Mouse (Mus musculus) retina, adult 2 months (tissue): ENCODE results near the gene Dennd1a.

ENCODE experiments used
- DNase-seq: peaks from one replicate; pipeline ENCODE4 v3.0.0-alpha.2; 2012; ENCODE audit warnings: low read depth, low spot score

Gene Dennd1a

DNA sequence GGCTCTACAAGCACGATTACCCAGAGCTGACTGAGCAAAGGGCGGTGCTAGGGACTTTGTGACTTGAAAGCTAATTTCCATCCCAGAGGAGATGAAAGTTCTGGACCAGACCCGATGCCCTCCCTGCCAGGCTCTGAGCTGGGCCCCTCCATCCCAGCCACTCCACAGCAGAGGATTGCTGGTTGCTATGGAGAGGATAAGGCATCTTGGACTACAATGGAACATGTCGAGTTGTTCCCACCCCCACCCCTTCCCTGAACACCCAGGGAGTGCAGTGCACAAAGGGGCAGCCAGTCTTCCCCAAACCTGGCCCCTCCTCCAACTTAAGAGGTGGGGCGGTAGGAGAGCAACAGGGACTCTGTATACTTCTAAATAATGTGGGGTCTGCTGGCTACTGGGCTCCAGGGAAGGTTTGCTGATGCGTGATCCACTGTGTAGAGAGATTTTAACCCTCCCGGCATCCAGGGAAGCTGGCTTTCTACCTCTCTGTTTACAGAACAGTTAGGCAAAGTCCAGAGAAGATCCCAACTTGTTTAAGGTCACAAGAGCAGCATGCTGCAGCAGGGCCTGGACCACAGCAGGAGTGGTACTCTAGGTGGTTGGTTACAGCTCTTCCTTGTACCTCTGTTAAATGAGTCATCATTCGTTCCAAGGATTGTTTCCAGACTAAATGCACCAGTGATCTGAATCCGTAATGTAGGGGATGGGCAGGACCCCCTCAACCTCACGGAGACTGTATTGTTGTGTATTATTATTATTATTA lies 509.1 kb downstream of the Dennd1a start:
- no peak for DNase-seq

DNA sequence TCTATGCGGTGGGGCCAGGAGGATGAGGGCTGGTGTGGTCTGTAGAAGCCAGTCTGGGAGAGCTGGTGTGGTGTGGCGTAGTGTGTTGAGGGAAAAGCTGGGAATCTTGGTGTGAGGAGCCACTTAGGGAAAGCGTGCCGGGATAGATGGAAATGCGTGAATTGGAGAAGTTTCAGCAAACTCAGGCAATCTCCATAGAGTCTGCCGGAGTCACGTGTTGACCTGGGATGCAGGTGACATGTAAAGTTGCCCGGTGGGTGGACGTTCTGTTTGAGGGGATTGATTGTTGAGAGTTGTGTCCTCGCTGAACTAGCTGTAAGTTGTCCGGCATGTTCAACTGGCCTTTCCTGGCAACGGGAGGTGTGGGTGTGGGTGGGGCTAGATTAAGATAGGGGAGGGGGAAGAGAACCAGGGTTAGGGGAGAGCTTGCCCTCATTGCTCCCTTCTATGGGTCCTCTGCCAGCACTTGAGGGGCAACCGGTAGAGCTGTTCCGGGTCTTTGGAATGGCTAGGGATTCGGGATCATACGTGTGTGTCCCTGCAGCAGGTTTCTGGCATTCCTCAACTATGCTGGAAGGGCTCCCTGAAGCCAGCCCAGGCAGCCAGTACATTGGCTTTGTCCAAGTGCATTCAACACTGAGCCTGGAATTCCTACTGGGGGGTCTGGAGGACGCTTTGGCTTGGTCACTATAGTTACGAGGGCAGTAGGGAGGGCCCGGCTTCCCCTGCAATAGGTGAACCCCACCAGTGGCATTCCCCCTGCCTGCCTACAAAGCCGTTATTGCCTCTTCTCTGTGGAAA lies 510.4 kb downstream of the Dennd1a start:
- DNase-seq: no peak

DNA sequence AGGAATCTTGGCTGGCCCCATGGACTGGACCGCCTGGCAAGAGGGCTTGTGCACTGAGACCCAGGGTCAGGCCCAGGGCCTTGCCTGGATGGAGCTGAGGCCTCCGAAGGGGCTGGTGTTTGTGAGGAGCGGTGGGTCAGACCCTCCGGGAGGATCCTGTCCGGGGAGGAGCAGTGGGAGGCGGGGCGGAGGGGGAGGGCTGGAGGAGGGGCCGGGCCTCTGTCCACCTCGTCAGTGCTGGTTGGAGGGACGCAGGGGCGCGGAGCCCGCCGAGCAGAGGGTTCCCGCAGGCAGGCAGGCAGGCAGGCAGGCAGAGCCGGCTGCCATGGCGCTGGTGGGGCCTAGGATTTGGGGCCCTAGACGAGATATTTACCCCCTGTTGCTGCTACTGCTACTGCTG lies 511.2 kb downstream of the Dennd1a start, which contains the start of gene Crb2:
TSS of gene Crb2 (plus strand) at position 234 of the 400 bp plus-strand sequence.
- DNase-seq: no peak

DNA sequence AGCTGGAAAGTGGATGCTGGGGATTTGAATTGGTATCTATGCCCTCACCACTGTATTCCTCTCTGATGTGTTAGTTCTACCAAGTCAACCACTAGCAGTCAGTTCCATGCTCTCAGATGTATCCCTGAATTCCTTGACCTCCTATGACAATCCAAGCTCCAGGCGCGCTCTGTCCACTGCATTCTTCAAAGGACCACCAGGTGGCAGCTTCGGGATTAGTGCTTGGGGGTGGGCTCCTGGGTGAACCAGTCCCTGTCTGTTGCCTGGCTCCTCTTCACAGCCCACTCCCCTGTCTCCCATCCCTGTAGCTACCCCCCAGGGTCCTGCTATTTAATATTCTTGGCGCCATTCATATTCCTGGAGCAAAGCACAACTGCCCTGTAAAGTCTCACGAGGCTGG lies 512.6 kb downstream of the Dennd1a start:
- no peak for DNase-seq

DNA sequence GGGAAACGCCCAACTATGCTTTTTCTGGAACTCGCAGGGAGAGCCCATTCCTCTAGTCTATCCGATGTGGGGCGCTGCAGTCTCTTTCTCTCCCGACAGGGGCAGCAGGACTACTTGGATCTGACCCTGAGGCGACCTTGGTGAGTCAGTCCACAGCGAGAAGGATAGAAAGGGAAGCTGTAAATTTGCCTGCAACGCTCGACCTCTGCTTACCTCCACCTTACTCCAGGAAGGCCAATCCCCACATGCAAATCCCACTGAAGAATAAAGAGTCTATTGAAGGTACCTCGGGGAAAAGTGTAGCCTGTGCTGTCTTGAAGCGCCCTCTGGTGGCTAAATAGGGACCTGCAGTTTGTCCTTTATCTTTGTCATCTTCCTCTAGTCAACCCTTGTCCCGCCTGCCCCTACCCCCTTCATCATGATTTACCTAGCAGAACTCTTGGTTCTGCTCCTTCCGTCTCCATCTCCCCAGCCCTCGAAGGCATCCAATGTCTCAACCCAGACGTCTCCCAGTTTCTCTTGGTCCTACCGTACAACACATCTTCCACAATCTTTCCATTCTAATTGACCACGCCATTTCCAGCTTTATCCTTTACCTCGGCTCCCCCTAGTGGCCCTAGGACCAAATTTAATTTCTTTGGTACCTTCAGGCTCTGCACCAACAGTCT lies 515.4 kb downstream of the Dennd1a start:
- peak; percentile 76 for DNase-seq

DNA sequence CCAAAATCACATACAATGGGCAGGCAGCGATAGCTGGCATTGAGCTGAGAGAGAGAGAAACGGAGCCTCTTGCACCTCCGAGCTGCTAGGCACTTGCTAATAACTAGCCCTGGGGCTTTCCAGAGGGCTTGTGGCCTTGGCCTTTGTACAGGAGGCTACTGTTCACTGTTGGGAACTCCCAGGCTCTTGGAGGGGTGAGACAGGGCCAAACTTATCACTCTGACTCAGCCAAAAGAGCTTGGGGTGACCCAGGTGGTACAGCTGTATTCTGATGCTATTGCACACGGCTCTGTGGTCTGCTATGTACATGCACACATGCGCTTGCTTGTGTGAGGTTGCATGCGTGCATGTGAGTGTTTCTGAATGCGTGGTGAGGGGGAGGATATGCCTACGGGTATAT lies 517.4 kb downstream of the Dennd1a start:
- DNase-seq: no peak

DNA sequence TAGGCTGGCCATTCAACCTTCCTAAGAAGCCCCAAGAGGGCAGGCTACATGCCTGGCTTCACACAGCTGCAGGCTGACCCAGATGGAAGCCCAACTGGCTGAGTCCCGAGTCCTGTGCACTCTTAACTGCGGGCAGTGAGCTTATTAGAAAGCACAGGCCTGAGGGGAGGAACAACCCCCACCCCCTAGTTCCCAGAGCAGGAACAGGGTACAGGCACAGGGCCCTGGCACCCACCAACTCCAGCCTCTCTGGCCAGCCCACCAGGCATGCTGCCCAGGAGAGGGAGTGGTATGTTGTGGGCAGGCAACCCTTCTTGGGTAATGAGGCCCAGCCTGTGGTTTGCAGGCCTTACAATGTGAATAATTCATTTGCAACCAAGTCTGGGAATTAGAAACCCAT lies 518.3 kb downstream of the Dennd1a start:
- DNase-seq: no peak

DNA sequence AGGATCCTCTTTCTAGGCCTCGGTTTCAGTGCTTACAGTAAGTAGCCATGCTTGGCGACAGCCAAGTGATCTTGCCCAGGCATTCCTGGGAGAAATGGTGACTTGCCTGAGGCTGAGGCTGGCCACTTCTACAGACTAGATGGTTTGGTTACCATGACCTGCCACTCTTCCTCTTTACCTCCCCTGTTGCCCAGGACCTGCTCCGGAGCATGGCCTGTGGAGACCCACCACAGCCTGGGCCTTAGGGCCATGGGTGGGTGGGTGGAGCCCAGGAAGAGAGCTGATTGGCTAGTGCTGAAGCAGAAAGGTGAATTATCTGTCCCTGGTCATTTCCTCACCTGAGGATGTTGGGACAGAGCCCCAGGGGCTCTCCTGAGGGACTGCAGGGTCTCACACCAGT lies 519.5 kb downstream of the Dennd1a start:
- no peak for DNase-seq

DNA sequence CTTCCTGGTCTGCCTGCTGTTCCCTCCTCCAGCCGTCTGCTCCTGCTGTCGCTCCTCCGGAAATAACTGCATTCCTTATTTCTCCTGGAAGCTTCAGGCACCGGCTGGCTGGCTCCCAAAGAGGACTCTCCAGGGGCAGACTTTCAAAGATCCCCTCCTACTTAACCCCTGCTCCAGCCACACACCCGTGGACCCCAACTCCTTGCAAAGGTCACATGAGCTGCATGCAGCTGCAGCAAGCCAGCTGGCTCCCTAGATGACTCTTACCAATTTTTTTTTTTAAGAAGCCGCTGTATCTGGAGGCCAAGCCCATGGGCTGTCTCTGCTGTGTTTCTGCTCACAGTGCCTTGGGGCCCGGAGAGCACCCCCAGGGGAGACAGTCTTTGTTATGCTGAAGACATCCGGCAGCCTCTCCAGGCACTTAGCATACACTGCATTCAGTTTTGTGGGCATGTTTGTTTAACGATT lies 520.1 kb downstream of the Dennd1a start:
- DNase-seq: no peak

DNA sequence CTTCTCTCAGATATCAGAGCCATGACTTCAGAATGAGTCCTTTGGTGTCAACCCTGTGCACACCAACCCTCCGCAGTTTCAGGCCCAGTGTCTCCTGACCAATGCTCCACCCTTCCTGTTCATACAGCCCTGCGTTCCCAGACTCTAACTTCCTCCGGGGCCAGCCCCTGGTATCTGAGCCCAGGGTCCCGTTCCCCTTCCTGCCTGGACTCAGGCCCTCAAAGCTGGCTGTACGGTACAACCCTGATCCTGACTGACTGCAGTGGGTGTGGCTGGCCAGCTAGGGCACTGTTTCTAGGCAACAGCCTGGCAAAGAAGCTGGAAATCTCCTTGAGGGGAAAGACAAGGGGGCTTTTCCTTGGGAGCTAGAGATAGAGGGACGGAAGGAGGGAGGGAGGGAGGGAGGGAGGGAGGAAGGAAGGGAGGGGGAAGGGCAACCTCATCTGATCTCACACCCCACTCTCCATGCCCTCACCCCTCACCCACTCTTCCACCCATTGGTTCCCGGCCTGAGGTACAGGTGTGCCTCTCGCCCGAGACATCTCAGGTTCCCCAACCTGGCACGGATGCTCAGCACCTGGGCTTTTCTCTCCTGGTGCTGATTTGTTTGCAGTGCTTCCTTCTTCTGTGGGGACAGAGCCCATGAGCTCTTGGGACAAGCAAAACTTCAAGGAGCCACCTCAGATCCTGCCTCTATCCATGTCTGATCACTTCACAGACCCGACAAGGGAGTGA lies 521.0 kb downstream of the Dennd1a start:
- DNase-seq: no peak

DNA sequence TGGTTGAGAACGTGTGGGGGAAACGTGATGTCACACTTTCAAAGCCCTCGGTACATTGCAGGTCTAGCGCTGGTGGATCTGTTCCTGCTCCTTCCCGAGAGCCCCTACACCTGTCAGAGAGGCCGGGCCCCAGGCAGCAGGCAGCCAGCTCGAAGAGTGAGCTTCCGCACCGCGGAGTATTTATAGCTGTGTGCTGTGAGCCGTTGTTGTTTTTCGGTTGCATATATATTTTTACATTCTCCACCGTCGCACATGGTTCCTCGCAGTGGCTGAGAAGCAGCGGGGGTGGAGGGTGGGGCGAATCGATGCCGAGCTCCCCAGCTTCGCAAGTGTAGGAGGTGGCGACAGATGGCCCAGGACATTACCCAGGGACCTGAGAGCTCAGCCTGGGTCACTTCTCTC lies 522.1 kb downstream of the Dennd1a start:
- no peak for DNase-seq

DNA sequence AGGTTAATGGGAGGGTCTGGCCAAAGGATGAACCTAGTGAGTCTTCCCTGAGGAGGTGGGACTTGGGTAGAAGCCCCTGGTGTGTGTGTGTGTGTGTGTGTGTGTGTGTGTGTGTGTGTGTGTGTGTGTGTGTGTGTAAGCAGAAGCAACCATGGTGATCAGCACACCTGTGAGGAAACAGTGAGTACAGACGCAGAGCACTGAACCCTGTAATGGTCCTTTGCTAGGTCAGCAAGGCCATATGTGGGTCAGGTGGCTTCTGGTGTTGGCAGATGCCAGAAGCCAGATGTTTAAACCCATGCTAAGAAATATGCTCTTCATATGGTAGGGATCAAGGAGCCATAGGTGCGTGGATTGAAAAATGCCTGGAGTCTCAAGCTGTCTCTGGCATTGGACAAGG lies 522.7 kb downstream of the Dennd1a start:
- DNase-seq: no peak

DNA sequence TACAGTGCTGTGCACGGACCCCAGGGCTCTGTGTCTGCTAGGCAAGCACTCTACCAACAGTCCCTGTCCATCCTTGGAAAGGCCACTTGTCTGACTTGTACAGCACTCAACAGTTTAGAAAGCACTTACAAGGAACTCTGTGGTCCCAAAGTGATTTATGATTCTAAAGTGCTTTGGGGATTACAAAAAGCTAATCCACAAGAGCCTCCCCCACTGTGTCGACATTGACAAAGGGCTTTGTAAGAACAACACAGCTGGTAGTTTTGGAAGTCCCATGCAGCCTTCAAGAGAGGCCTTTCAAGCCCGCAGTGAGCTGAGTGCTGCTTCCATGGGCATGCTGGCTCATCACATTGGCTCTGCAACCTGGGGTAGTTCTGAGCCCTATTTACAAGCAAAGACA lies 523.6 kb downstream of the Dennd1a start:
- no peak for DNase-seq

DNA sequence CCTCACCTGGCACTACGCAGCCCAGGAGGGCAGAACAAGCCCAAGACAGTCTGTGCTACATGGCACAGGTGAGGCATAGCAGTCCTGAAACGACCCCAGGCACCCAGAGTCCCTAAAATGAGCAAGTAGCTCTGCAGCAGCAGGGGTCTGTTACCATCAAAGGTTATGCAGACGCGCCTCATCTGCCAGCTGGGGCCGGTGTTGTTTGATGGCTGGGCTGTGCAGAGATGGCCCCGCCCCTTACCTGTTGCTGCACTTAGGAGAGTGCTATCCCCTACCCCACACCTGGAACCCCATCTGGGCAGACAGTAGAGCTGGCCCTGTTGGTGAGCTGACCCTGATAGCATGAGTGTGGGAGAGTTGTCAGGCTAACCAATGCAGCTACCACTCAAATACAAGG lies 526.6 kb downstream of the Dennd1a start:
- no peak for DNase-seq

DNA sequence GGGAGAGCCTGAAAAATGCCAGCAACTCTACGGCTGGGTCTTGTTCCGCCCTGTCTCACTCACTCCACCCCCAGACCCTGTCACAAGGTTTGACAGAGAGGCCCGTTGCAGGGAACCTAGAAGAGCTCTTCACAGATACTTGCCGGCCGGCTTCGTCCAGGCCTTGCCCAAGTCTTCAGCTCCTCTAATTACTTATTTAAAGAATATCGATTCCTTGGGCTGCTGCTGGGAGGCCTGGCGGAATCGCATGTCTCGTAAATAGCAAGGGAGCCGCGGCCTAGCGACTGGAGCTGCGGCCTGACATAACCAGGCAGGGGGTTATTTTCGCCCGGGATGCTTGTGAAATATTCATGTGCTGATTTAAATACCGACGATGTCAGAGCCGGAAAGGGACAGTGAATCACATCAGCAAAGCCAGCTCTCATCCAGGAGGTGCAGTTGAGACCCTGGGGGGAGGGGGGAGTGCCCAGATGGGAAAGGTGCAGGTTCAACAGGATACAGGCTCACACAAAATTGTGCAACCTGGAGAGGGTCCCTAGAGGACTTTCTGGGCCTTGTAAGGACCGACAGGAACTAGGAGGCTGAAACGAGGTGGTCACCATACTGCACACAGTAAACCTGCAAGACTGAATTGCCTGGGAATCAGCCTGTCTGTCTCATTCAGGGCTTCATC lies 528.7 kb downstream of the Dennd1a start:
- no peak for DNase-seq

DNA sequence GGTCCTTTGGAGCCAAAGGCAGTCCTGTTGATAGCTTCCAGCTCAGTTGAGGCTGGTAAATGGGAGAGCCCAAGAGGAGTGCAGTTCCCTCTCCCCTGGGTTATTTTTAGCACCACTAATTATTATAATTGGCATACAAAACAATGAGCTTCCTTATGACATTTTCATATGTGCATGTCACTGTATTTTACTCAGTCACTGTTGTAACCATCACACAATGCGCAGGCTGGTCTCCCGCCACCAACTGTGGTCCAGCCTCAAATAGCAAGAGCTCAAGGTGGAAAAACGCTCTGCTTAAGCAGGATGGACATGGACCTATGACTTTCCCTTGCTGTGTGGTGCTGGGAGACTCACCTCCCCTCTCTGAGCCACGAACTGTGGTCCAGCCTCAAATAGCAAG lies 529.4 kb downstream of the Dennd1a start:
- DNase-seq: no peak

DNA sequence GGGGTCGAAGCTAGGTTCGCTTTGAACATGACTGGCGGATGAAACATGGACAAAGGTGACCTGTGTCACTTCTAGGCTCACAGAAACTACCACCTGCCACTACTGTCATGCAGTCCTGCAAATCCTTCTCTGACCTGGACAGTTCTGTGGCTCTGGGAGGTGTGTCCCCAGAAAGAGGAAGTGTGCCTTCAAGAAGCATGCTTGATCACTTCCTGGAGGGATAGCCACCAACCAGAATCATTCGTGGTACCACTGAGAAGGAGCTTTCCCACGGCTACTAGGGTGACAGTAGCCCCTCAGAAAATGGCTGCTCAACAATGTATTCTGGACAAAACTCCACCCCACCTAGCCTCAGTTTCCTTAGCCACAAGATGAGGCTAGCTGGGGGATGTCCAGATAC lies 530.2 kb downstream of the Dennd1a start:
- DNase-seq: no peak

DNA sequence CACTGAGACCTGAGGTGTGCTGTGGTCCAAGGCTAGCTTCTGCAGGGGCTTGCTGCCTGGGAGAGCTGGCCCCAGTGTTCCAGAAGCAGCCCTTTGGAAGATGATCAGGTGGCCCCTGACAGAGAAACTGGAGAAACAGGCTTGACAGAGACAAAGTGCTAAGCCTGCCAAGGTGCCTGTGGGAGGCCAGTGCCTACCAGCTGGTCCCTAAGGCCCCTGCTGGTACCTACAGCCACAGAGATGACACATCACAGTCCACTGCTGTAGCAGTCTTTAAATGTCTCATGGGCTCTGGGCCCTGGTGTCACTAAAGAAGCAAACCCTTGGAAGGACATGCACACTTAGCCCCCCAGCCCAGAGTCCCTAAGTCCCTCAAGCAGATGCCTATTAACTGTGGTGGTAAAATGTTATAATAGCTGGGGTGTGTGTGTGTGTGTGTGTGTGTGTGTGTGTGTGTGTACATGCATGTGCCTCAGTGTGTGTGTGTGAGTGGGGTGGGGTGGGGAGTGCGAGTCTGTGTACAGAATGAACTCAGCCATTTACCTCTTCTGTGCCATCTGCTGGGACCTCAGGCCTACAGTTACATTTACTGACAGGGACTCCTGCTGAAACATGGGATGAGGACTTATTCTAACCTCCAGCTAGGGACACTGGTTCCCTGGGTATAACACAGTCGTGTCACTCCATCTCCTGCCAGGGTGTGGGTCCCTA lies 530.8 kb downstream of the Dennd1a start:
- no peak for DNase-seq

DNA sequence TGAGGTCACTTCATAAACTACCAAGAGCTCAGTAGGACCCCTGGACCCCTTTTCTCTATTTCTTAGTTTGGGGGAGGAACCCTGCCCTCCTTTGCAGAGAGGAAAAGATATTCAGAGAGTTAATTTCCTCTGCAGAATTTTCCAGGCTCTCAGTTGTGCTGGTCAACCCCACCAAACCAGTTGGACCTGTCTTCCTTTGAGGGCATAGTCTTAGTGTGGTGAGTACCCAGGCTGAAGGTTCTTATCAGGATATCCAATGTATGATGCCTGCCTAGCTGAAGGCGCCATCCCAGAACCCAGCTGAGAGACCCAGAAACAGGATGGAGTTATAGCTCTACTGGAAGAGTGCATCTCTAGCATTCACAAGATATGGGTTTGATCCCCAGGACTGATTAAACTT lies 536.1 kb downstream of the Dennd1a start:
- DNase-seq: no peak

DNA sequence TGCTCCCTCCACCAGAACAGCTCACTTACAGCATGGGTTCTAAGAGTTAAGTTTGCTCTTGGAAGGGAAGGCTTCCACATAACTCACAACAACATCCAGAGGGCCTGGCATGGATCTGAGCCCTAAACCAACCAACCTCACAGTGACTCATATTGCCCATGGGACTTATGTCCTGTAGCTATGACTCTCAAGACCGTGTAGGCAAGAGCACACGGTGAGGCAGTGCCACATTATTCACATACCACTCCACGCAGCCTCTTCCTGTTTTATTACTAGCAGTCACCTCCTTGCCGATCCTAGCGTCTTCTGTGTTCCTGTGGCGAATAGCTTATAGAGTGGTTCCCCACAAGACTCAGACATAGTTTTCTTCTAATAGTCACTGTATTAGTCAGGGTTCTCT lies 537.9 kb downstream of the Dennd1a start:
- no peak for DNase-seq
